Mouse (Mus musculus) ES-Bruce4 (cell line): ENCODE data around the gene Paqr8.

ENCODE experiments used
- CTCF ChIP-seq: IDR thresholded peaks from one replicate; pipeline ENCODE4 v1.8.1; 2011; ENCODE audit warnings: low read depth, low read length
- EP300 ChIP-seq: IDR thresholded peaks from 2 replicates; pipeline ENCODE4 v1.6.1; 2011; ENCODE audit warnings: low read depth, low read length; ENCODE audit not compliant: insufficient read depth
- POLR2A ChIP-seq: IDR thresholded peaks from one replicate; pipeline ENCODE4 v1.8.1; 2011; ENCODE audit warnings: low read length; ENCODE audit not compliant: insufficient read depth

GRCm38 (mm10) chr1:20863452-20864172 lies 26.8 kb upstream of the Paqr8 start:
- TF ChIP-seq CTCF (no peak), EP300 (no peak), POLR2A (no peak)
